Mouse (Mus musculus) embryo, embryonic 10.5 days (tissue): Measurements from ENCODE around the gene Vmn1r115.
"Not testable (repeated sequence)": the region's sequence is repeated elsewhere in the genome, so short reads cannot be mapped to it uniquely, and the experiment has no call there.

Source experiments
- DNase-seq: peaks from one replicate; pipeline ENCODE4 v3.0.0-alpha.2; 2015; ENCODE audit warnings: low spot score

The Vmn1r115 gene

GRCm38 (mm10) chr7:20844885-20845284, at the start of gene Vmn1r115:
Vmn1r115 (minus strand) TSS chr7:20844985.
- not testable (repeated sequence) for DNase-seq

GRCm38 (mm10) chr7:20884021-20884420, 39.2 kb upstream of the Vmn1r115 start, which contains the start of gene Vmn1r117:
Vmn1r117 (minus strand) TSS chr7:20884121.
- not testable (repeated sequence) for DNase-seq

DNA sequence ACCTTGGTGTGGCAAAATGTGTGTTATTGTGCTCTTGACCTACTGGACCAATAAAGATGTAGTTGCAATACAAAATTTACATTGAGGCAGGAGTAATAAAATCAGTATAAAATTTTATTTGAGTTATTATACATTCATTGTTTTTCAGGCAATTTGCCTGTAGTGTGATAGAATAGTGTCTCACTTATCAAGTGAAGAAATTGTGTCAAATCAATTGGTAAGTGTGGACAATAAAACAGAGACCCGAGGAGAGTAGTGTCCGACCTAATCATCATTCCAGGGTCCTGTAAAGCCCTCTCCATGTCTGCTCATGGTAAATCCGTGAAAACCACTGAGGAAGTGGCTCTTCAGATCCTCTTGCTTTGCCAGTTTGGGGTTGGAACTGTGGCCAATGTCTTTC, 27.2 kb upstream of the Vmn1r115 start, which contains the start of gene Vmn1r116:
Vmn1r116 (plus strand) TSS at position 301 of the 400 bp plus-strand sequence.
- not testable (repeated sequence) for DNase-seq

GRCm38 (mm10) chr7:20812086-20812485, 32.7 kb downstream of the Vmn1r115 start, which contains the start of gene Vmn1r114:
Vmn1r114 (minus strand) TSS chr7:20812186.
- DNase-seq = not testable (repeated sequence)
